Mouse (Mus musculus): Measurements from ENCODE around the gene Nhsl1.

DNA sequence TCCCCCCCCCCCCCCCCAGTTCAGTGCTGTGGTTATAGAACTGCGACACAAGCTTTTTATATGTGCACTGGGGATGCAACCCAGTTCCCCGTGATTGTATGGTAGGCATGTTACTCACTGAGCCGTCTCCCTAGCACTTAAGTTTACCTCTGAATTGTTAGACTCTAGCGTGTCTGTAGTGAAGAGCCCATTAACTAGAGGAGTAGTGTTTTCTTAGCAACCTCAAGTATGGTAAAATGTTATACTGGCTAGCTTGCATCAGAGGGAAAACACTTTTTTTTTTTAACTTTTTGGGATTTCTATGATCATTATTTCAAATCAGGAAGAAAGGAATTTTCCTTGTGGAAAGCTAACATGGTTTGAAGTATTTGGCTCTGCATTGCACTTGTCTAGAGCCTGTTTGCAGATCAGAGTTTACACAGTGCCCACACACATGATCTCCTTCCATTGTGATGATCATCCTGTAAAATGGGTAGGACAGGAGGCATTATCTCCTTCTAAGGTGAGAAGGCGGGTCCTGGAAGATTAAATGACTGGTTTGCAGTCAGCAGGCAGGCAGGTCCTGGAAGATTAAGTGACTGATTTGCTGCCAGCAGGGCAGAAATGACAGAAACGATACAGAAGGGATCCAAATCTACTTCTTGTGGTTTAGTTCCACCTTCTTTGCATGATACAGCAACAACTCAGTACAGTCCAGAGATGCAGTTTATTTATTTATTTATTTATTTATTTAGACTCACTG is 101.6 kb downstream of the Nhsl1 start:
- no peak for TF ChIP-seq GATA1 (IDR thresholded peaks at IDR 0.05; ENCODE audit: borderline replicate concordance, low read length)
- no peak for TF ChIP-seq FLI1 (IDR thresholded peaks at IDR 0.05; ENCODE audit: low read length)

All from megakaryocyte, embryonic 14.5 days (primary cell).